Mouse (Mus musculus) layer of hippocampus, adult 9-11 months (tissue): ENCODE measurements around the gene Gstt2.
"Not testable (repeated sequence)": the region's sequence is repeated elsewhere in the genome, so short reads cannot be mapped to it uniquely, and the experiment has no call there.

ENCODE experiments used
- DNase-seq: peaks from one replicate; pipeline ENCODE4 v3.0.0; 2022

Gstt2 gene

GRCm38 (mm10) chr10:75854791-75855190 lies 17.6 kb upstream of the Gstt2 start:
- DNase-seq, result no peak

GRCm38 (mm10) chr10:75854096-75854495 lies 16.9 kb upstream of the Gstt2 start:
- no peak for DNase-seq

- DNase-seq, result peak; percentile 83
These were observed 16.2 kb upstream of the Gstt2 start for GRCm38 (mm10) chr10:75853452-75853851.

GRCm38 (mm10) chr10:75852539-75853125 lies 15.4 kb upstream of the Gstt2 start:
- DNase-seq, result no peak

- DNase-seq, result no peak
These were observed 14.5 kb upstream of the Gstt2 start for GRCm38 (mm10) chr10:75851681-75852080.

- DNase-seq, result no peak
These were observed 13.9 kb upstream of the Gstt2 start for GRCm38 (mm10) chr10:75851076-75851475.

- DNase-seq, result no peak
These were observed 11.2 kb upstream of the Gstt2 start for GRCm38 (mm10) chr10:75848382-75848781.

GRCm38 (mm10) chr10:75845306-75845930 lies 8.2 kb upstream of the Gstt2 start:
- DNase-seq, result no peak

GRCm38 (mm10) chr10:75844800-75845199 lies 7.6 kb upstream of the Gstt2 start:
- no peak for DNase-seq

- DNase-seq, result not testable (repeated sequence)
These were observed 6.7 kb upstream of the Gstt2 start for GRCm38 (mm10) chr10:75843898-75844297.

- DNase-seq, result no peak
These were observed 1.9 kb upstream of the Gstt2 start for GRCm38 (mm10) chr10:75839092-75839491.

- DNase-seq, result no peak
These were observed 1.3 kb downstream of the Gstt2 start for GRCm38 (mm10) chr10:75835761-75836531.

- DNase-seq, result peak; percentile 67
These were observed 1.9 kb downstream of the Gstt2 start for GRCm38 (mm10) chr10:75835307-75835706.

- DNase-seq, result no peak
These were observed 2.5 kb downstream of the Gstt2 start for GRCm38 (mm10) chr10:75834721-75835120.

GRCm38 (mm10) chr10:75834250-75834649 lies 3.0 kb downstream of the Gstt2 start:
- no peak for DNase-seq

- DNase-seq, result no peak
These were observed 3.7 kb downstream of the Gstt2 start for GRCm38 (mm10) chr10:75833456-75834080.

- peak; percentile 47 for DNase-seq
These were observed 4.8 kb downstream of the Gstt2 start for GRCm38 (mm10) chr10:75832272-75832895.

- no peak for DNase-seq
These were observed 7.0 kb downstream of the Gstt2 start for GRCm38 (mm10) chr10:75830275-75830670.

- no peak for DNase-seq
These were observed 7.5 kb downstream of the Gstt2 start for GRCm38 (mm10) chr10:75829529-75830274.

GRCm38 (mm10) chr10:75828500-75828931 lies 8.7 kb downstream of the Gstt2 start:
- DNase-seq, result peak; percentile 48

GRCm38 (mm10) chr10:75827668-75828360 lies 9.4 kb downstream of the Gstt2 start:
- DNase-seq, result no peak

GRCm38 (mm10) chr10:75824530-75824929 lies 12.7 kb downstream of the Gstt2 start:
- DNase-seq, result no peak
